Mouse (Mus musculus): ENCODE measurements around the gene Srp54a. TPM values are rescaled to one million over a fixed set of nuclear protein-coding genes. Genes with fewer than 3 reads are reported as not detected.
A peak's percentile ranks its signal among the peaks of the same experiment; 100 is the strongest.
"Not testable (repeated sequence)": the region's sequence is repeated elsewhere in the genome, so short reads cannot be mapped to it uniquely, and the experiment has no call there.

The Srp54a gene
- polyA plus RNA-seq, 1 experiment from 2014 or later: 127 TPM

- H3K36me3 ChIP-seq: peaks cover 6% of the 10 kb centered on the region; the same call in 1 of the 2 replicates
- no peak for ATAC-seq (replicated peaks; ENCODE audit: insufficient number of reproducible peaks, insufficient read depth, low FRiP score, low read depth)
- H3K27ac ChIP-seq: no peak overlapping the region
- WGBS: 46% methylated on average over 6 of the region's 6 CpGs
- no peaks in the 10 kb centered on the region for H3K9me3 ChIP-seq (replicated peaks)
- H3K4me3 ChIP-seq: no peak overlapping the region
- no peak overlapping the region for H3K4me2 ChIP-seq
- H3K9ac ChIP-seq: no peak overlapping the region
- H3K27me3 ChIP-seq: no peaks in the 10 kb centered on the region
- no peaks in the 10 kb centered on the region for H3K4me1 ChIP-seq (replicated peaks)
These were observed 19.7 kb upstream of the Srp54a start for GRCm38 (mm10) chr12:55060212-55060898.

GRCm38 (mm10) chr12:55061006-55061405 lies 19.1 kb upstream of the Srp54a start:
- no peak overlapping the region for H3K27ac ChIP-seq
- WGBS: 71% methylated on average over 10 of the region's 10 CpGs
- no peak overlapping the region for H3K4me2 ChIP-seq
- H3K4me3 ChIP-seq: no peak overlapping the region
- H3K9me3 ChIP-seq (replicated peaks): no peaks in the 10 kb centered on the region
- peaks cover 6% of the 10 kb centered on the region; the same call in 1 of the 2 replicates for H3K36me3 ChIP-seq
- H3K9ac ChIP-seq: no peak overlapping the region
- no peaks in the 10 kb centered on the region for H3K4me1 ChIP-seq (replicated peaks)
- ATAC-seq (replicated peaks; ENCODE audit: insufficient number of reproducible peaks, insufficient read depth, low FRiP score, low read depth): no peak
- H3K27me3 ChIP-seq: no peaks in the 10 kb centered on the region

GRCm38 (mm10) chr12:55062141-55062540 lies 17.9 kb upstream of the Srp54a start:
- ATAC-seq (replicated peaks; ENCODE audit: insufficient number of reproducible peaks, insufficient read depth, low FRiP score, low read depth): no peak
- Histone ChIP-seq H3K27ac (no peak overlapping the region), H3K4me3 (no peak overlapping the region), H3K27me3 (no peaks in the 10 kb centered on the region), H3K9me3 (replicated peaks) (no peaks in the 10 kb centered on the region), H3K36me3 (peaks cover 6% of the 10 kb centered on the region; the same call in 1 of the 2 replicates), H3K4me2 (no peak overlapping the region), H3K9ac (no peak overlapping the region), H3K4me1 (replicated peaks) (no peaks in the 10 kb centered on the region)
- 89% methylated on average over 1 of the region's 1 CpGs for WGBS

GRCm38 (mm10) chr12:55072495-55072894 lies 7.6 kb upstream of the Srp54a start:
- WGBS: 63% methylated on average over 4 of the region's 4 CpGs
- H3K27ac ChIP-seq: no peak overlapping the region

GRCm38 (mm10) chr12:55073686-55074085 lies 6.4 kb upstream of the Srp54a start:
- Histone ChIP-seq H3K27ac (no peak overlapping the region), H3K4me2 (no peak overlapping the region), H3K4me3 (no peak overlapping the region), H3K4me1 (replicated peaks) (peaks cover 5% of the 10 kb centered on the region; the same call in 1 of the 2 replicates), H3K9me3 (replicated peaks) (no peaks in the 10 kb centered on the region), H3K9ac (no peak overlapping the region), H3K36me3 (no peaks in the 10 kb centered on the region), H3K27me3 (no peaks in the 10 kb centered on the region)
- WGBS: 51% methylated on average over 7 of the region's 7 CpGs
- ATAC-seq (replicated peaks; ENCODE audit: insufficient number of reproducible peaks, insufficient read depth, low FRiP score, low read depth): no peak

More at GRCm38 (mm10) chr12:55072495-55072894, 7.6 kb upstream of the Srp54a start:
- Histone ChIP-seq H3K9ac (no peak overlapping the region), H3K9me3 (replicated peaks) (no peaks in the 10 kb centered on the region), H3K27me3 (no peaks in the 10 kb centered on the region), H3K4me3 (no peak overlapping the region), H3K4me2 (no peak overlapping the region), H3K36me3 (no peaks in the 10 kb centered on the region), H3K4me1 (replicated peaks) (peaks cover 5% of the 10 kb centered on the region; the same call in 1 of the 2 replicates)
- ATAC-seq (replicated peaks; ENCODE audit: insufficient number of reproducible peaks, insufficient read depth, low FRiP score, low read depth): no peak

GRCm38 (mm10) chr12:55075296-55075695 lies 4.8 kb upstream of the Srp54a start:
- Histone ChIP-seq H3K9me3 (replicated peaks) (no peaks in the 10 kb centered on the region), H3K4me2 (no peak overlapping the region), H3K4me1 (replicated peaks) (peaks cover 5% of the 10 kb centered on the region; the same call in 1 of the 2 replicates), H3K27me3 (no peaks in the 10 kb centered on the region), H3K9ac (no peak overlapping the region), H3K4me3 (no peak overlapping the region), H3K27ac (no peak overlapping the region), H3K36me3 (no peaks in the 10 kb centered on the region)
- WGBS: 94% methylated on average over 2 of the region's 2 CpGs
- ATAC-seq (replicated peaks; ENCODE audit: insufficient number of reproducible peaks, insufficient read depth, low FRiP score, low read depth): no peak

- not testable (repeated sequence) for H3K27ac ChIP-seq; H3K36me3 ChIP-seq; H3K9ac ChIP-seq; H3K4me1 ChIP-seq (replicated peaks); H3K9me3 ChIP-seq (replicated peaks); ATAC-seq (replicated peaks; ENCODE audit: insufficient number of reproducible peaks, insufficient read depth, low FRiP score, low read depth); H3K4me3 ChIP-seq; H3K27me3 ChIP-seq
- WGBS: 39% methylated on average over 2 of the region's 2 CpGs
- H3K4me2 ChIP-seq: peak overlapping the region; percentile 21; the same call in 1 of the 2 replicates
These were observed 1.4 kb upstream of the Srp54a start for GRCm38 (mm10) chr12:55078706-55079105.

GRCm38 (mm10) chr12:55080601-55080942 lies 510 bp downstream of the Srp54a start:
- H3K4me1 ChIP-seq (replicated peaks); H3K36me3 ChIP-seq; H3K27me3 ChIP-seq; H3K9me3 ChIP-seq (replicated peaks): not testable (repeated sequence)
- H3K4me3 ChIP-seq: peak overlapping the region; percentile 83
- WGBS: under 1% methylated on average over 25 of the region's 25 CpGs
- peak overlapping the region; percentile 56 for H3K4me2 ChIP-seq
- peak; percentile 54; the same call in 1 of the 2 replicates for ATAC-seq (replicated peaks; ENCODE audit: insufficient number of reproducible peaks, insufficient read depth, low FRiP score, low read depth)
- H3K9ac ChIP-seq: peak overlapping the region; percentile 87
- H3K27ac ChIP-seq: peak overlapping the region; percentile 94

- not testable (repeated sequence) for H3K9me3 ChIP-seq (replicated peaks); H3K27me3 ChIP-seq; H3K27ac ChIP-seq; ATAC-seq (replicated peaks; ENCODE audit: insufficient number of reproducible peaks, insufficient read depth, low FRiP score, low read depth); H3K4me1 ChIP-seq (replicated peaks); H3K36me3 ChIP-seq; H3K9ac ChIP-seq; H3K4me2 ChIP-seq; H3K4me3 ChIP-seq
- 90% methylated on average over 2 of the region's 7 CpGs for WGBS
These were observed 12.1 kb downstream of the Srp54a start for GRCm38 (mm10) chr12:55092127-55092526.

GRCm38 (mm10) chr12:55112616-55113015 lies 32.6 kb downstream of the Srp54a start:
- not testable (repeated sequence) for H3K4me3 ChIP-seq; ATAC-seq (replicated peaks; ENCODE audit: insufficient number of reproducible peaks, insufficient read depth, low FRiP score, low read depth); H3K27me3 ChIP-seq; H3K27ac ChIP-seq; H3K36me3 ChIP-seq; H3K4me2 ChIP-seq; H3K9me3 ChIP-seq (replicated peaks); H3K4me1 ChIP-seq (replicated peaks); H3K9ac ChIP-seq
- no CpG with 5 or more reads among the region's 7 CpGs for WGBS

- H3K4me3 ChIP-seq; H3K27me3 ChIP-seq; H3K4me2 ChIP-seq; H3K4me1 ChIP-seq (replicated peaks); H3K27ac ChIP-seq; H3K36me3 ChIP-seq; H3K9me3 ChIP-seq (replicated peaks); H3K9ac ChIP-seq: not testable (repeated sequence)
- no CpG with 5 or more reads among the region's 40 CpGs for WGBS
- peak; percentile 96 for ATAC-seq (replicated peaks; ENCODE audit: insufficient number of reproducible peaks, insufficient read depth, low FRiP score, low read depth)
These were observed 44.2 kb downstream of the Srp54a start, which contains the start of gene Fam177a for GRCm38 (mm10) chr12:55124242-55124641. TSS of gene Fam177a (plus strand) at chr12:55124469.

GRCm38 (mm10) chr12:55124731-55125130 lies 44.7 kb downstream of the Srp54a start:
- peak; percentile 61 for ATAC-seq (replicated peaks; ENCODE audit: insufficient number of reproducible peaks, insufficient read depth, low FRiP score, low read depth)
- not testable (repeated sequence) for H3K27me3 ChIP-seq; H3K9me3 ChIP-seq (replicated peaks); H3K36me3 ChIP-seq; H3K4me1 ChIP-seq (replicated peaks); H3K4me3 ChIP-seq; H3K9ac ChIP-seq; H3K4me2 ChIP-seq; H3K27ac ChIP-seq
- no CpG with 5 or more reads among the region's 18 CpGs for WGBS

Data from heart, embryonic 15.5 days (tissue).